Mouse (Mus musculus) olfactory bulb, adult 2 months (tissue): ENCODE data around the gene Oit3. TPM values are rescaled to one million over a fixed set of nuclear protein-coding genes. Genes with fewer than 3 reads are reported as not detected.

ENCODE experiments used
- H3K27ac ChIP-seq: fragments of 200-500 bp; 2 replicates; pipeline ENCODE4 v1.5.1; 2012; ENCODE audit warnings: low read depth, low read length; ENCODE audit not compliant: insufficient read depth
- H3K4me1 ChIP-seq: fragments of 200-500 bp; 2 replicates; pipeline ENCODE4 v1.6.1; 2012; ENCODE audit warnings: low read length; ENCODE audit not compliant: control insufficient read depth, insufficient read depth
- H3K4me3 ChIP-seq: fragments of 200-500 bp; 2 replicates; pipeline ENCODE4 v1.5.1; 2012; ENCODE audit warnings: mild to moderate bottlenecking, low read depth, low read length, moderate library complexity; ENCODE audit not compliant: insufficient read depth
- CTCF ChIP-seq: fragments of 200-500 bp; IDR thresholded peaks from 2 replicates; pipeline ENCODE4 v1.5.1; 2012; ENCODE audit warnings: low read depth, mild to moderate bottlenecking, low read length, moderate library complexity; ENCODE audit not compliant: insufficient read depth
- POLR2A ChIP-seq: fragments of 200-500 bp; IDR thresholded peaks from 2 replicates; pipeline ENCODE4 v1.6.1; 2012; ENCODE audit warnings: mild to moderate bottlenecking, low read depth, low read length, moderate library complexity; ENCODE audit not compliant: insufficient read depth
- WGBS: fragments of 180-500 bp; shearing (Covaris S2); methylation state at CpG from one replicate; pipeline ENCODE4 v1.1.7; 2018; 5-methylcytosine and 5-hydroxymethylcytosine counted together
- polyA plus RNA-seq: library from polyadenylated mRNA; stranded (reverse); fragments of >200 nt; gene quantifications from 2 replicates; pipeline ENCODE4 v1.2.4, GENCODE M21; 2012; ENCODE audit warnings: low replicate concordance; ENCODE audit not compliant: missing spikeins, insufficient read depth, insufficient read length

Oit3 gene
- polyA plus RNA-seq, 1 experiment, result not detected

DNA sequence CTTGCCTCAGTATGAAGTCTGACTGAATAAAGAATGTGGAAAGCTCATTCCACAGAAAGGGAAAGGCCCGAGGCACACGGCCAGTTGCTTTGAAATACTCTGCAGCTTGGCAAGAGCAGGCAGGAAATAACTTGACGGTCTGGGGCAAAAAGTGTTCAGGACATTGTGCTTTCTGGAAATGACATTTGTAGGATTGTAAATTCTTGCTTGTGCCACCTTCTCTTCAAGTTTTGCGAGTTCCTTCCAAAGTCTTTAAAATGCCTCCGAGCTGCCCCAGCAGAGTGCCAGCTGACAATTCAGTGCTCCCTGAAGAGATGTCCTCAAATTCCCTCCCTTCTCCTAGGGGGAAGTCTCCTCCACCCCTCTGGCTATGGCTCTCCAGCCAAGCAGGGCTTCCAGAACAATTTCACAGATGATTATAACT, 2.1 kb downstream of the Oit3 start:
- WGBS, result 56% methylated on average over 5 of the region's 5 CpGs
- H3K4me1 ChIP-seq, result no peaks in the 10 kb centered on the region
- H3K27ac ChIP-seq, result no peak overlapping the region
- TF ChIP-seq CTCF (no peak), POLR2A (no peak)
- no peak overlapping the region for H3K4me3 ChIP-seq

DNA sequence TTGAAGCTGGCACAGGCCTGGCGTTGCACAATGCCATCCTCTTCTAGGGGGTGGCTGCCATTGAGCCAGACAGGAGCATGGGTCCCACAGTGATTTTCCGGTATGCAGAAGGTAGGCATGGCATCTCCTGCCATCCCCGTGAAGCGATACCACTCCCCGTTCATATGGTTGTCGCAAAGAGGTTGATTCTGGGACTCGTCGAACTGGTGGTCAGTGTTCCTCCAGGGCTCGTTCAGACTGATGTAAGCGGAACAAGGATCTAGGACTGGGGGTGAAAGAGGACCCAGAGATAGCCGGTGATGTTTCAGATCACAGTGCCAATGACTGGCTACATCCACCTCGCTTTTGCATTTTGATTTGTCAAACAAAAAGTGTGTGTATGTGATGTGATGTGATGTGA, 2.9 kb downstream of the Oit3 start:
- Histone ChIP-seq H3K27ac (no peak overlapping the region), H3K4me3 (no peak overlapping the region), H3K4me1 (no peaks in the 10 kb centered on the region)
- no peak for TF ChIP-seq POLR2A
- 95% methylated on average over 12 of the region's 12 CpGs for WGBS

DNA sequence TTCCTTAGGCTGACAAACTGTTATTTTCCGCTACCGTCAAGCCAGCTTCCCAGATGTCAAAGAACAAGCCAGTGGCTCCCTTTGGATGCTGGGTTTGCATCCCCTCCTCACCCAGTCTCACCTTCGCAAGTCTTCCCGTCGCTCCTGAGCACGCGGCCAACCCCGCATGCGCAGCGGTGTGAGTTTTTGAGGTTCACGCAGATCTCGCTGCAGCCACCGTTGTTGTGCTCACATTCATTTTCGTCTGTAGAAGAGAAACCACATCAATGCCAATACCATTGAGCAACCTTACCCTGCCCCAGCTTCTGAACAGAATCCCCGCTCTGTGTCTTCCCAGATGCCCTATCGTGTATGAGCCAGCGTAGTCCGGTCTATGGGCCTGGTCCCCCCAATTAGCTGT, 5.8 kb downstream of the Oit3 start:
- Histone ChIP-seq H3K27ac (no peak overlapping the region), H3K4me3 (no peak overlapping the region), H3K4me1 (peaks cover 1% of the 10 kb centered on the region)
- WGBS, result 96% methylated on average over 18 of the region's 18 CpGs
- TF ChIP-seq CTCF (no peak), POLR2A (no peak)

DNA sequence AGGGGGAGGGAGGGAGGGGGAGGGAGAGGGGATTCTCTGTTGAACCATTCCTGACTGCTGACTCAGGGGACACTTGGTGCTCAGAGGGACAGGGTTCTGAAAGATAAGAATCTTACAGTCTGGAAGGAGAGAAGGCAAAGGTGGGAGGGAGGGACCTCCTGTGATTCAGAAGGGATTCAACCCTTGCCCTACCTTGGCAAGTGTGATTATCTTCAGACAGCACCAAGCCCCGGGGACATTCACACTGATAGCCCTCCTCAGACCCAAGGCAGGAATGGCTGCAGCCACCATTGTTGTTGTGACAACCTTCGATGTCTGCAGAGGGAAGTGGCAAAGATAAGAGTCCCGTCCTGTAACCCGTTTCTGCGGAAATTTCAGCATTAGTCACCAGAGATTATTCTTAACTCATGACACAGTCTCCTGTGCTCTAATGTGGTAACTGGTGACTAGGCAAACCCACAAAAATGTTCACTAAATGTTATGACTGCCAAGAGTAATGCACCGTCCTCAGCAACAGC, 10.8 kb downstream of the Oit3 start:
- no peak for TF ChIP-seq POLR2A
- no peak for TF ChIP-seq CTCF
- 40% methylated on average over 6 of the region's 6 CpGs for WGBS
- Histone ChIP-seq H3K4me3 (0 out of 2 replicates have a peak overlapping the region, but pooled peaks have one; percentile 2), H3K27ac (peak overlapping the region; percentile 27; the same call in 1 of the 2 replicates), H3K4me1 (peaks cover 8% of the 10 kb centered on the region)

DNA sequence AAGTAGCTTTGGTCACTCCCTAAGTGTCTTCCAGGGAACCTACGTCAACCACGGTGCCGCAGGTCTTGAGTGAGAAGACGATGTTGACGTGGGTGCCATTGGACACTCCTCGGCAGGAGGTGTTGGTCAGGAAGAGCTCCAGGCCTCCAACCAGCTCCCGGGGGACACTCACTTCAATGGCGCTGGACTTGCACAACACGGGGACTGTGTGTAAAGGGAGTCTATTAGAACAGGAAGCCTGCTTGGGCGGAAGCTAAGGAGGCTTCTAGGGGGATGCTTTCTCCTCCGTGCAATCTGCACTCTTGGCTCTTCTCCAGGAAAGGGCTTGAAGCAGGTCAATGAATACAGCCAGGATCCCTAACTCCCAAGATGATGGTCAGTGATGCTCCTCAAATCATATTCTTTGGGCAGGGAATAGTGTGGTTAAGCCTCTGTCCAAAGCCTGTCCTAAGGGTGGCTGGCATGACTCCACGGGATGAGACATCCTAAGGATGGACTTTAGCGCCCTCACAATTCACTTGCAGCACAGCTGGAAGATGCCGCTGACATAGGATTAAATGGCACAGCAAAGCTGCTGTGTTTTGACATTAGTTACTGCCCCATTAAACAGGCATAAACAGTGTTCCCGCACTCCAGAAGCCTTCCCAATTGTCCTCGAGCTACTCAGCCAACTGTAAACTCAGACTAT, 12.0 kb downstream of the Oit3 start:
- 73% methylated on average over 16 of the region's 16 CpGs for WGBS

DNA sequence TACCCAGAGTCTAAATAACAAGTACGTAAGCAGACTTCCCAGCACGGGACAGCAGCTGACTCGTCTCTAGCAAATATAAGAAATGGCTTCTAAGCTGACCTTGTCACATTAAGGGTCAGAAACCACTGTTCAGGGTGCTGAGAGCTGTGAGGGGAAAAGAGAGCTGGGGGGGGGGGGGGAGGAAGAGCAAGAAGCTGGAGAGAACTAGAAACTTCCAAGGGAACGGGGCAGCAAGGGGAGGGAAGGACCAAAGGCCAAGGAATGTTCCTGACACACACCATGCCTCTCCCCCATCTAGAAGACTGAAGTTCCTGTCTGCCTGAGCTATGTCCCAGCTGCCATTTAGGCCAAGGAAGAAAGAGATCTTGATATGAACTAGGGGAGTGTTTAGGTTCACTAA, 15.2 kb downstream of the Oit3 start:
- H3K4me1 ChIP-seq, result peaks cover 8% of the 10 kb centered on the region
- WGBS, result 96% methylated on average over 4 of the region's 4 CpGs
- TF ChIP-seq POLR2A (no peak), CTCF (no peak)
- no peak overlapping the region for H3K4me3 ChIP-seq
- H3K27ac ChIP-seq, result no peak overlapping the region

More for the DNA sequence above, 12.0 kb downstream of the Oit3 start:
- peaks cover 8% of the 10 kb centered on the region for H3K4me1 ChIP-seq
- no peak for TF ChIP-seq POLR2A
- TF ChIP-seq CTCF, result no peak
- no peak overlapping the region for H3K27ac ChIP-seq
- H3K4me3 ChIP-seq, result no peak overlapping the region

DNA sequence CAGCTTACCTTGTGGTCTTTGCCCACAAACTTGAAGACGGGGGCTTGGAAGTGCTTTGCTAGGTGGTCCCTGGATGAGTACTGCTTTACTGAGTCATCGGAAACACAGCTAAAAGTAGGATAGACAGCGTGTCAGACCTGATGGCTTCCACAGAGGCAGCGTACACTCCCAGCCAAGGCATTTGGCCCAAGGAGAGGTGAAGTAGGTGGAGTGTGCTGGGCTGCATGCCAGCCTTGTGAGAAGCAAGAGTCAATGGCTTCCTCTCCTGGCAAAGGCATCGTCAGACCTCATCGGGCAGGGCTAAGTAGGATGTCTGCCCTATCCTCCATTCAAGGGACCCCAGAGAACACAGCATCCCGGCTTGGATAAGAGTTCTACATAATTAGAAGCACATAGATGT, 16.2 kb downstream of the Oit3 start:
- Histone ChIP-seq H3K4me1 (peaks cover 5% of the 10 kb centered on the region), H3K4me3 (no peak overlapping the region), H3K27ac (no peak overlapping the region)
- no peak for TF ChIP-seq POLR2A
- no peak for TF ChIP-seq CTCF
- WGBS, result 61% methylated on average over 7 of the region's 7 CpGs

DNA sequence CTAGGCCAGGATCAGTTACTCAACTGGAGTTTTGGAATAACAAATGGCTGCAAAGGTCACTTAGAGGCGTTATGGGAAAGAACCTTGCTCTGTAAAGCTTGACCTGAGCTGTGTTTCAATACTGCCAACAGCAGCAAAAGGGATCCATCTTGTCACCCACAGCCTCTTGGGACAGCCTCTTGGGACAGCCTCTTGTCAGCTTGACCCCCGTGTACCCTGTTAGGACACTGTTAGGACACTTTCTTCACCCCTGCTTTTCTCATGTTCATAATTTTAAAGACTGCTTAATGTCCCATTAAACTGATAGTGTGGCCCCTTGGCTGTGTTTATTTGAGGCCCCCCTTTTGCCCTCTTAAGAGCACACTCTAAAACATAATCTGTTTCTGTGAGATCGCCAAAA, 17.1 kb downstream of the Oit3 start:
- peaks cover 2% of the 10 kb centered on the region for H3K4me1 ChIP-seq
- WGBS, result 89% methylated on average over 3 of the region's 3 CpGs
- no peak overlapping the region for H3K27ac ChIP-seq
- H3K4me3 ChIP-seq, result no peak overlapping the region
- TF ChIP-seq CTCF (no peak), POLR2A (no peak)

DNA sequence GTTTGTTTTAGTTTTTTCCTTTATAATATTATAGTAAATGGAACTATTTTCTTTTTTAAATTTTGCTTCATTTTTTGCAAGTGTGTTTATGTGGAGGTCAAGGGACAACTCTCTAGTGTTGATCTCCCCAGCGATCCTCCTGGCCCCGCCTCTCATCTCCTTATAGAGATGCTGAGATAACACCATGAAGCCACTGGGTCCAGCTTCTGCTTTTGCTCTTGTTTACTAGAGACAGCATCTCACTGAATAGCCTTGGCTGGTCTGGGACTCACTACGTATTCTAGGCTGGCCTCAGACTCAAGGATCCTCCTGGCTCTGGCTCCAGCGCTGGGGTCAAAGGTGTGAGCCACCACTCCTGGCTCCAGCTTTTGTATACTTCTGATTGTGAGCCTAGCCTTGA, 22.1 kb downstream of the Oit3 start:
- 93% methylated on average over 4 of the region's 4 CpGs for WGBS
- H3K4me1 ChIP-seq, result no peaks in the 10 kb centered on the region
- TF ChIP-seq POLR2A, result no peak
- TF ChIP-seq CTCF, result no peak

More for the DNA sequence above, 22.1 kb downstream of the Oit3 start:
- Histone ChIP-seq H3K4me3 (no peak overlapping the region), H3K27ac (no peak overlapping the region)
